Mouse (Mus musculus) heart, postnatal 4 days (tissue): ENCODE measurements around the gene Sh3bp5l. TPM values are rescaled to one million over a fixed set of nuclear protein-coding genes. Genes with fewer than 3 reads are reported as not detected.
"Not testable (repeated sequence)": the region's sequence is repeated elsewhere in the genome, so short reads cannot be mapped to it uniquely, and the experiment has no call there.

Source experiments
- DNase-seq: peaks from one replicate; pipeline ENCODE4 v3.0.0; 2021
- total RNA-seq, 2 experiments: library from RNA; stranded (reverse); gene quantifications; 2 replicates each; pipeline ENCODE4 v1.2.3; 2021

Sh3bp5l gene
- 10 to 100 TPM; 38.5 to 51.5 TPM for total RNA-seq

DNA sequence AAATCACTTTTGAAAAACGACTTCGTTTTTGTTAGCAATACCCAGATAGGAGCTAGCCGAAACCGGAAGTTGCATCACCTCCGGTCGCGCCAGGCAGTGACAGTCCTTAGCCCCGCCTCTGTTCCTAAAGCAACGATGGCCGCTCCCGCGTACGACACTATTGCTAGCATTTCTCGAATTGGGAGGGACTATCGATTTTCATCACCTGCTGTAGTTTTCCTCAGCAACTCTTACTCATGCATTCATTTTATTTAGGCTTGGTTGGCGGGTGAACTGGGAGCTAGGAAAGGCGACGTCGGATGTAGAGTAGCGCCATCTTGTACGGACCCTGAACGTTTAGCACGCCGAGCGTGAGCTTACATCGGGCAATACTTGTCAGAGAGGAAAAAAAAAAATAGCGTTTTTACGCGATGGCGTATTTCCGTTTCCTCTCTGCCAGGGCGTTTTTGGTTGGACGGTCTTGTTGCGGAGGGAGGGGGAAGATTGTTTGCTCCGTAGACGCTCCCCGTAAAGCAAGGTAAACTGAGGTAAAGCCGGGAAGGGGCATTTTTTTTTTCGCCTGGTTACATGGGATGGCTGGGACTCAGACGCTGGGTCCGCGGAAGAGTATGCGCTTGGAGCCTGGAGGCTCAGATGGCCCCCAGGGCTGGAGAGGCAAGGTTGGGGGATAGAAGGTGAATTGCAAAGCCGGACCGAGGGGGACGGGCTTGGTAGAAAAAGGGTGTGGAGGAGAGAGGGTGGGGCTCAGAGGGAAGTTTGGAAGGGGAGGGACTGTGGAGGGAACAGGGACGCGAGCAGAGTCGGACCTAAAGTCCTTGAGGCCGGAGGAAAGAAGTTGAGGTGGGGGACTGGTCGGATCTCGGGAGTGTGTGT, at the start of gene Sh3bp5l, which contains the start of gene Zfp672:
TSS of gene Sh3bp5l (plus strand) at position 449 of the 873 bp plus-strand sequence.
TSS of gene Zfp672 (minus strand) at position 64 of the 873 bp plus-strand sequence.
- peak; percentile 89 for DNase-seq

DNA sequence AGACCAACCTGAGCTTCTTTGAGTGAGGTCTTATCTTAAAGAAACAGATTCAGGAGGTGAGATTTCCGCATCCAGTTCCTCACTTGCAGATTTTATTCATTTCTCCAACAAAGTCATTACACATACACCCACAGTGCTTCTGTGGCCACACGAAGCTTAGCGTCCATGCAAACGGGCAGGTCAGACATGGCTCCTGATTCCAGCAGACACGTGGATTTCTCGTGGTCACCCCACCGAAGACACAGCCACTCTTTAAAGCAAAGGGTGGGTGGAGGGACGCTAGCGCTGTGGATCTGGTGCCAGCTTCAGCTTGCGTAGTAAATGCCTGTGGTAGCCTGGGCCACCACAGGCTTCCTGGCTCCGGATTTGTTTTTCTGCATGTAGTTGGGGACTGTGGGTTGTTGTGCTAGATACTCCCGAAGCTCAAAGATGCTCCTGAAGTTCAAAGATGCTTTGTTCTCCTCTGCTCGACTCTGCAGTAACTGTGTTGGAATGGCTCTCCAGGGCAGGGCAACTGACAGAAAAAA, 48.5 kb upstream of the Sh3bp5l start:
- DNase-seq = no peak

DNA sequence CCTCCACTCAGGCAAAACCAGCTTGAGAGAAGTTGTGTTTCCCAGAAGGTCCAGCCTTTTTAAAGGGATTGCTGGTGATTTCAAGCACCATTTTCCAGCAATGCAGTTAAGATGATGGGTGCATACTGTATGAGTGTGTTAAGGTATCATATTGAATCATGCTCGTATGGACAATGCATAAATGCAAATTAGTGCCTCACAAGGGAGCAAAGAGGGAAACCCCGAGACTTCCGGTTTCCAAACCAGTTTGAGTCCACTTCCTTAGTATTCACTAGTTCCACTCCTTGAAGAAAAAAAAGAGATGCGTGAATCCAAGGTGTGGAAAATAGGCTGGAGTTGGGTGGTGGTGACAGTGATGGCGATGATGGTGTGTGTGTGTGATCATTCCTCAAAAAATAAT, 48.0 kb upstream of the Sh3bp5l start:
- no peak for DNase-seq

DNA sequence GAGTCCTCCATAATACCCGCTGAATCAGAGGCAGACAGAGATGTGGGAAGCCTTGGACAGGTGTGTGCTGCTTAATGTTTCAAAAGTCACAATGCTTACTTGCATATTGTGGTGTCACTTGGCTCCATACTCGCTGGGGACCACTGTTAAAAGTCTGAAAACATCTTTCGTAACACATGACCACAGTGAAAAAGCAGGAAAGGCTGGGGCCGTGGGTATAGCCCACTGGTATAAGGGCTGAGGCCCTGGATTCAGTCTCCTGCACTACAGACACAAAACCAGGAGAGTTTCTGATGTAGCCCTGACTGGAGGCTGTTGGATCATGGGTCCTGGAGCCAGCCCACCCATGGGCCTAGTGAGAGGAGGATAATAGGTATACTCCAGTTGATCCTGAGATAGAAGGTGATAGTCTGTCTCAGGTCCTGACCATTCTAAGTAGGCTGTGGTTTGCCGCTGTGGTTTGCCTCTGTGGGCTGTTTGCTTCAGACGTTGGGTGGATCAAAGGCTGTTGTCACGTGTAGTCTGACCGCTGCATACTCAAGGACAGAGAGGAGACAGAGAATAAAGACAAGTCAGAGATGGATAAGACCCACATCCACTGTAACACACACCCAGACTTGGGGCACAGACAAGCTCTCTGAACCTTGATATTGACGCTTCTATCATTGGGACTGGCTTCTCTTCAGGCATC, 40.4 kb upstream of the Sh3bp5l start:
- no peak for DNase-seq

DNA sequence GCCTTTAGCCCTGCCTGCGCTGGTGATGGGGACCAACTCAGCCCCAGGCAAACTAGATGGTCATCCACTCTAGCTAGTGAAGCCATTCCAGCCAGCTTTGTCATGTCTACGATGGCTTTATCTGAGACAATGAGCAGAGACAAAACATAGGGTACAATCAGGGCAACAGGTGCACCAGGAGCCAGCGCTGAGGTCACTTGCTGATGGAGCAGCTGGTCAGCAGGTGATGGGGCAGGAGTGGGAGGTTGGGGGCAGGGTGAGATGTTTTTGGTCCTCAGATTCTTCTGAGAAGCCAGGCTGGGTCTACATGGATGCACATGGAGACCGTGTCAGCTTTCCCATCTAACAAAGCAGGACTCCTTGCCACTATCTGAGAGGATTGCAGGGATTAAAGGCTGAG, 39.7 kb upstream of the Sh3bp5l start:
- DNase-seq = no peak

DNA sequence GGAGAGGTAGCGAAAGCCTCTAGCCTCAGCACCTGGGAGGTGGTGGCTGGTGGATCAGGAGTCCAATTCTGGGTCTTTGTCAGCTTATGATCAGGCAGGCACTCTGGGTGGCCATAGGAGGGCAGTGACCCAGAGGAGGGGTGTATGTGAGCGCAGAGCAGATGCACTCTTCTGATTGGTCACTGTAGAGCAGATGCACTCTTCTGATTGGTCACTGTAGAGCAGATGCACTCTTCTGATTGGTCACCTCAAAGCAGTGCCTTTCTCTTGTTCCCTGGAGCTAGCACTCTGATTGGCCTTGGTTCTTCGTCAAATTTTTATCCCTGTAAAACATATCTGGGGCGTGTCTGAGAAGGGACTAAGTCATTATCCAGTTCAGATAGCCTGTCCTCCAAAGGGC, 37.7 kb upstream of the Sh3bp5l start:
- DNase-seq = no peak

DNA sequence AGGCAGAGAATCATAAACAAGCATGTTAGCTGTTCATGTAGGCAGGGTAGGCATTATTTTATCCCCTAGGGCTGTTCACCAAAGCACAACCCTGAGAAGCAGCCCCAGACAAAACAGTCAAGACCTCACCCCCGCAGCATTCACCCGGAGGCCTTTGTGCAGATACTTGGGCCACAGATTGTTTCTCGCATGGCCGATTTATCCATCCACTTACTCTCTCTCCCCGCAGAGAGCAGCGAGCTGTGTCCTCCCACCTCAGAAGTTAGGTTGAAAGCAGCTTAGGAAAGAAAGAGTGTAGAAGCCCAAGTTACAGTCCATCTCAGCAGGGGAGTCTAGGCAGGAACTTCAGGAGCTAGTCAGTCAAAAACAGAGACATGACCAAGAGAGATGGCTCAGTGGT, 33.1 kb upstream of the Sh3bp5l start:
- DNase-seq = no peak

GRCm38 (mm10) chr11:58301057-58301456, 29.5 kb upstream of the Sh3bp5l start:
- DNase-seq = peak; percentile 83

- DNase-seq = peak; percentile 97
Observed at GRCm38 (mm10) chr11:58301837-58302754, 28.4 kb upstream of the Sh3bp5l start.

DNA sequence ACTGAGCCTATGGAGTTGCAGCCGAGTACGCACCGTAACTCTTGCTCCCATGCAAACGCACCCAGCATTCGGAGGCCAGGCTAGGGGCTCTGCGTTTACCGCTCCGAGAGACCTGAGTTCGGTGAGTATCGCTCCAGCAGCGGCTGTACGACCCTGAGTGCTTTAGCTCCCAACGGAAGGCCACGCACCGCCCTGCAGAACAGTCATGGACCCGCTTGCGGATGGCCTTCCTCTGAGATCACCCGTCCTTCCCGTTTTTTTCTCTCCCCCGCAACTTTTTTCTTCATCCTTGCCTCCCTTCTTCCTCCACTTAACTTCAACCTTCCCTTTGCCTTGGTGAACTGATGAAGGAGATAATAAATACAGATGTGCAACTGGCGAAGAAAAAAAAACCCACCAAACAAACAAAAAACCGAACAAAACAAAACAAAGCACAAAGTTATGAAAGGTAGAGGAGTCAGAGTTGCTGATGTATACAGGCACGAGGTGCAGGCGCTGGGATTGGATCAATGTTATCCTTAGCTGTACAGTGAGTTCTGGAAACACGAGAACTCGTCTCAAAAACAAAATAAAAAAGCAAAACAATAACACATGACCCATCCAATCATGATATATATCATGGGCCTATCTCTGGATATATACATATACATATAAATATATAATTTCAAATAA, 27.6 kb upstream of the Sh3bp5l start:
- DNase-seq = no peak

DNA sequence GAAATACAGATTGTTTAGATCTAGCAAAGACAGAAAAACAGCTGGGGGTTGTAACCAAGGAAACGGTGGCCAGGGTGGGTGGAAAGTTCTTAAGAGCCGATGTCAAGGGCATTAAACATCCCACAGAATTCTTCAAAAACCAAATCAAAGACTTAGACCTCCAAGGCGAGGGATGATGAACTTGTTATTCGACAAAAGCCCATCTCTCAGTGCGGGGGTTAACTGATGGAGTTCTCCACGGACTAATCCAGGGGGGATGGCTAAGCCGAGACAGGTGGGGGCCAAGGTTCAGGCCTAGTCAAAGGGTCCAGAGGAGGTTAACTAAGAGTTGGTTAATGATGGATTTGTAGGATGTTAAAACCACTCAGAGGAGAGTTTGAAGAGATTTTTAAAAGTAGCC, 26.9 kb upstream of the Sh3bp5l start:
- DNase-seq = no peak

DNA sequence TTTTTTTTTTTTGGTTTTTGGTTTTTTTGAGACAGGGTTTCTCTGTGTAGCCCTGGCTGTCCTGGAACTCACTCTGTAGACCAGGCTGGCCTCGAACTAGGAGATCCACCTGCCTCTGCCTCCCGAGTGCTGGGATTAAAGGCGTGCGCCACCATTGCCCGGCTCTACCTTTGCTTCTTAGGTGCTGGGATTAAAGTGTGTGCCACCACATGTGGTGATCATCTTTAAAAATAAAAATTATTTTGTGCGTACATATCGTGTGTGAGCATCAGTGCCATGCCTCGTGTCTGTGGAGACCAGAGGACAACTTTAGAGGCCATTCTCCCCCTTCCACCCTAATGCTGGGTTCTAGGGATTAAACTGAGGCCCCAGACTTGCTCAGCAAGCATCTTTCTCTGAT, 25.2 kb upstream of the Sh3bp5l start:
- DNase-seq = not testable (repeated sequence)

DNA sequence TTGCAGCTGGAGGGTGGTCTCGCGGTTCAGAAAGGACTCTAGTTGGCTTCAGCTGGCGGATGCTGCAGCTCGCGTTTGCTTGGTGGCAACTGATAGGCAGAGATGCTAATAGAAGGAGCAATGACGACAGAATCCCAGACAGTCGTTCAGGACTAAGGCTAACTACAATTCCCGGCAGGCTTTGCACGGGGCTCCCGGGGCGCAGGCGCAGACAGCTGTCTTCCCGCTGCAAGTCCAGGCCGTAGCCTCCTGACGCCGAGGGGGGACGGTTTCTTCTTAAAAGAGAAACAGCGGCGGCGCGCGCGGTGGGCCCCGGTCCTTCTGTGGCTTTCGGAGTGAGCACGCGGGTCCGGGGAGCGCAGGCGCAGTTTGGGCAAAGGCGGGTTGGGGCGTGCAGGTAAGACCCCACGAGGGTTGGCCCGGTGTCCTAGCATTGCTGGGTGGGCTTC, 23.6 kb upstream of the Sh3bp5l start, which contains the start of gene Zfp692:
TSS of gene Zfp692 (plus strand) at position 210 of the 449 bp plus-strand sequence.
- peak; percentile 94 for DNase-seq

- DNase-seq = peak; percentile 50
Observed at GRCm38 (mm10) chr11:58307411-58308080, 23.0 kb upstream of the Sh3bp5l start.

DNA sequence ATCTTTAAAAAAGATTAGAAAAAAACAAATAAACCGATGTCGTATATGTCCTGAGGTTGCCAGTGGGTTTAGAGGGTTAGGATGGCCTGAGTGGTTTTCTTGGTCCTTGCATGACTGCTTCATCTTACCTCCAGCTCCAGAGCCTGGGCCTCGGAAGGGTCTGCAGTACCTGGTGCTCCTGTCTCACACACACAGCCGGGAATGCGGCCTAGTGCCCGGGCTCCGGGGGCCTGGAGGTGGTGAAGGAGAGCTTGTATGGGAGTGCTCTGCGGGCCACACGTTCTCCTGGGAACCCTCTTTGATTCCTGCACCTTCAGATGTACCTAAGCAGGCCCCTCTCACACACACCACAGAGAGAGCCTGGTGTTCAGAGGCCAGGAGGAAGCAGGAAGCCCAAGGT, 21.9 kb upstream of the Sh3bp5l start:
- DNase-seq = no peak

DNA sequence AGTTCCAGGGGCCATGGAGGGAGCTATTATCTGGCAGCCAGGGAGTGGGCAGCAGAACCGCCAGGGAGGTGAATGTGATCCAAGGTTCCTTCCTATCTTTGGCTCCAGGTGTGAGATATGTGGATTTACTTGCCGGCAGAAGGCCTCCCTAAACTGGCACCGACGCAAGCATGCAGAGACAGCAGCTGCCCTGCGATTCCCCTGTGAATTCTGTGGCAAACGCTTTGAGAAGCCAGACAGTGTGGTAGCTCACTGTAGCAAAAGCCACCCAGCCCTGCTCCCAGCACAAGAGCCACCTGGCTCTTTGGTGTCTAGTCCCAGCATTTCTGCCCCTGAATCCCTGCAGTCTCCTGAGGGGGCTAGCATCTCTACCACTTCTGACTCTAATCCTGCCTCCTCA, 16.5 kb upstream of the Sh3bp5l start:
- DNase-seq = no peak

DNA sequence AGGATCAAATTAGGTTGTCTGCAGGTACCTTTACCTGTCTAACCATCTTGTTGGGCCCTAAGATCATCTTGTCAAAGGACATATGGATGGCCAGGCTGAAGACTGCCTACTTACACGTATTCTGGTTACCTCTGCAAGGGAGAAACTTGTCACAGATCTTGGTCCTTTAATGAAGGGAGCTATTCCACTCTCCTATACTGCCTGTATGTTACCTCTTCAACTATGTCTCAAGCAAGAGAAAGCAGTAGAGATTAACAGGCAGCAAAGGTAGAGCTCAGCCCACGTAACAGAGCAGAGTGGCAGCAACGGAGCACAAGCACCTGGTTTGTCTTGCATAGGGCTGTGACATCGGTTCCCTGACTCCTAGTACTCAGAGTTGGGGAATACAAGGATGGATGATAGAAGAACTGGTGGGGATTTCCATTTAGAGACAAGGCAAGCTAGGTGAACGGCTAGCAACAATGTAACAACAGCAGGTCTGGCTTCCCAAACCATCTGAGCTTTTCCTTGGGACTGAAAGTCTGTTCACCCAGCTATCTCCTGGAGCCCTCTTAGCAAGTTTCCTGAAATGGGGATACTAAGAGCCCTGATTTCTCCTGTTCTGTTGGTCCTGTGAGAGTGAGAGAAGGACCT, 14.9 kb upstream of the Sh3bp5l start:
- no peak for DNase-seq

DNA sequence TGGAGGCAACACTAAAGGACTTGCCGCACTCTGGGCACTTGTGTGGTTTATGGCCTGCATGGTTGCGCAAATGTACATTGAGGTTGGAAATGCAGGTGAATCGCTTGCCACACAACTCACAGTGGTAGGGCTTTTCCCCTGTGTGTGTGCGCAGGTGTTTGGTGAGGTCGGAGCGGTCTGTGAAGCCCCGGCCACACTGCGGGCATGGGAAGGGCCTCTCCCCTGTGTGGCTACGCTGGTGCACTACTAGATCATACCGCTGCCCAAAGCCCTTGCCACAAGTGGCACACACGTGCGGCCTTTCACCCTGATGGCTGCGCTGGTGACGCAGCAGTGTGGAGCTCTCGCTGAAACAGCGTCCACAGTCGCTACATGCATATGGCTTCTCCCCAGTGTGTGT, 14.2 kb upstream of the Sh3bp5l start:
- no peak for DNase-seq

- DNase-seq = no peak
Observed at GRCm38 (mm10) chr11:58316768-58317390, 13.6 kb upstream of the Sh3bp5l start.
